In the genomic region with DNA sequence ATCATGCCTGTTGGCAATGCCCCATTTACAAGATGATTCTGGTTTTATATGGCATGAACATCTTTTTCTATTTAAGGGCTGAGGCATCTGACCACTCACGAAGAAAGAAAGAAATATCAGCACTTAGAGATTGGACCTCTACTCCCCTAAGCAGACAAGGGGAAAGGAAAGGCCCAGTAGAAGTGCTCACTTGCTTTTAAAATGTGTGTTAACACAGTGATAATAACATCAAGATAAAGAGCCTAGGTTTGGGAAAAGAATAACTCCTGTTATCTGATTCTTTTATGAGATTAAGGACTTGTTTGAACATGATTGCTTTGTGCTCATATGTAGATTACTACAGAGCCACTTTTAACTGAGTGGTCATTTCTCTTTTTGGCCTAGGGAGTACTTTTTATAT, we compare ENCODE assay signal across 15 mouse cellular contexts.
"Had no signal": no experiment of that assay in that cellular context is flagged by ENCODE, and none has a peak within 500 bp of the region (broad histone marks: within the 10 kb centered on the region; RNA-seq: fewer than 3 reads in every experiment).

No protein-coding gene starts in this region.

- H3K9me3 ChIP-seq: neural tube, embryonic 12.5 days; neural tube, embryonic 13.5 days; neural tube, embryonic 15.5 days had no signal

- H3K27me3 ChIP-seq: neural tube, embryonic 12.5 days; neural tube, embryonic 13.5 days; neural tube, embryonic 15.5 days had no signal

- DNase-seq: retina, postnatal 1 day; right cerebral cortex, adult 18-20 months; right cerebral cortex, postnatal 14 days; right cerebral cortex, postnatal 25 days; right cerebral cortex, postnatal 4 days; spleen, adult 18-20 months; thymus, adult 18-20 months; thymus, adult 2 months; thymus, postnatal 14 days; thymus, postnatal 25 days; thymus, postnatal 36 days; thymus, postnatal 4 days had no signal

- H3K27ac ChIP-seq: neural tube, embryonic 12.5 days; neural tube, embryonic 13.5 days; neural tube, embryonic 15.5 days had no signal

- H3K36me3 ChIP-seq: neural tube, embryonic 12.5 days; neural tube, embryonic 13.5 days; neural tube, embryonic 15.5 days had no signal

- H3K4me3 ChIP-seq: neural tube, embryonic 12.5 days; neural tube, embryonic 13.5 days; neural tube, embryonic 15.5 days had no signal

- H3K4me1 ChIP-seq: neural tube, embryonic 12.5 days; neural tube, embryonic 13.5 days had no signal

- H3K9ac ChIP-seq: neural tube, embryonic 12.5 days; neural tube, embryonic 13.5 days; neural tube, embryonic 15.5 days had no signal

- H3K4me2 ChIP-seq: neural tube, embryonic 12.5 days; neural tube, embryonic 13.5 days; neural tube, embryonic 15.5 days had no signal
